Mouse (Mus musculus) adrenal gland, adult 2 months (tissue): ENCODE results near the gene Lurap1. TPM values are rescaled to one million over a fixed set of nuclear protein-coding genes. Genes with fewer than 3 reads are reported as not detected.

Experiments
- DNase-seq: peaks from one replicate; pipeline ENCODE4 v3.0.0; 2021
- long read RNA-seq: library from polyadenylated mRNA; stranded (forward); transcript quantifications from one replicate; pipeline ENCODE4 v2.0.0, GENCODE M21; 2021
- polyA plus RNA-seq: library from polyadenylated mRNA; depleted of rRNA; stranded (reverse); fragments of >200 nt; gene quantifications from 2 replicates; pipeline ENCODE4 v1.2.3, GENCODE M21; 2012; rRNA removed
- total RNA-seq, 2 experiments: library from RNA; stranded (reverse); gene quantifications; 2 replicates each; pipeline ENCODE4 v1.2.3; 2021

The Lurap1 gene
- 10 to 100 TPM in 1 of 2 experiments, 1 to 10 TPM in 1; 5.2 to 16.2 TPM for total RNA-seq
- 1.8 and 2.5 TPM in 2 replicates for polyA plus RNA-seq
- long read RNA-seq, full-length matches to known transcripts = 3 of 7 reads
- long read RNA-seq, partial matches to known transcripts = 0 of 7 reads
- long read RNA-seq, other reads (novel, unspliced or antisense) = 4 of 7 reads

DNA sequence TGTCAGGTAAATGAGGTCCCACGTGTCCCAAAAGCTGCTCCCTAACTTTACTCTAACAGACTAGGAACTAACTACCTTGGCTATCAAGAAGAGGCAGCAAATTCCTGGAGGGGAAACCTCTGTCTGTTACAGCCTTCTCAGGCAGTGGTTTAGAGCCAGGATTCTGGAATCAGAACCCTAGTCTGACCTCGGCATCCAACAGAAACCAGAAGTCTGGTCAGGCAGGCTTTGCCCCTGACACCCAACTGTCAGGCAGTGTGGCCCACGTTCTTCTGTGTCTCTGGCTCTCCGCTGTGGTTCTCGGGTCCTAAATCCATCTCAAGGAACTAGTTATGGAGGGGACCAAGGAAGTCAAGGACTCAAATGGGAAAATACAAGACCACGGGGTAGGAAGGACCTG lies at the start of gene Lurap1:
Gene Lurap1 (minus strand): TSS at position 101 of the 400 bp plus-strand sequence.
- no peak for DNase-seq

DNA sequence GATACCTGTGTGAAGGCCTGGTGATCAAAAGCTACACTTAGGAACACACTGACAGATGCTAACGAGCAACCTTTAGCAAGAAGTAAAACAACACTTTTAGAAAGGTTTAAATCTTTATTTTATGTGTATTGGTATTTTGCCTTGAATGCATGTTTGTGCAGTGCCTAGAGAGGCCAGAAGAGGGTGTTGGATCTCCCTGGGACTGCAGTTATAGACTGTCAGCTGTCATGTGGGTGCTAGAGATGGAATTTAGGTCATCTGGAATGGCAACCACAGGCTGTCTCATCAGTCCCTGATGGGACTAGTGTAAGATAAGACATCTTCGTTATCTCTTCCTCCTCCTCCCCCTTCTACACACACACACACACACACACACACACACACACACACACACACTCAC lies 47.3 kb upstream of the Lurap1 start:
- no peak for DNase-seq

DNA sequence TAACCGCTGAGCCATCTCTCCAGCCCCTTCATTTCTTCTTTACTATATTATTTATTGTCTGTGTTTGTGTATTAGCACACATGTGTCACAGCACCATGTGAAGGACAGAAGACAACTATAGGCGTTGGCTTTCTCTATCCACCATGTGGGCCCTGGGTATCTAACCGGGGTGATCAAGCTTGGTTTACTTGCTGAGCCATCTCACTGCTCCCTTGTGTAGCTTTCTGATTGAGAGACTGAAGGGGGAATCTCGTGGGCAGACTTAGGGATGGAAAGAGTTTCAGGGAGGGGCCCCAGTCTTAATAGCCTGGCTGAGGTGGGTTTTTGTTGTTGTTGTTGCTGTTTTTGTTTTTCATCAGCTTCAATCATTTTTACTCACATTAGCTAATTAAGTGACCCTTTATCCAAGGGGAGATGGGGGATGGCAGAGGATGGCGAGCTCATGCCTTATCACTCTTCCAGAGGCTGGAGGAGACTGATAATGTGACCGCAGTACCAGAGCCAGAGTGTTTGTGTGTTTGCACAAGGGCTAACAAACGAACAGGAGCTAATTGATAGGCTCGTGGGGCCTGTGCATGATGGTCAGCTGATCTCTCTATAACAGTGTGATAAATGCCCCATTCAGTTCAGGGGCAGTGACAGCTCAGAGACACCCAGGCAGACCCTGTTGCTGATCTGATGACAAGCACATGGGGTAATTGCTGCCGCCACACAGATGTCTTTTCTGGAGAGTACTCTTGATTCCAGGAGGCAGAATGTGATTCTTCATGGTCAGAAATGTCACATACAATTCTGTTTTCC lies 42.6 kb upstream of the Lurap1 start:
- no peak for DNase-seq

DNA sequence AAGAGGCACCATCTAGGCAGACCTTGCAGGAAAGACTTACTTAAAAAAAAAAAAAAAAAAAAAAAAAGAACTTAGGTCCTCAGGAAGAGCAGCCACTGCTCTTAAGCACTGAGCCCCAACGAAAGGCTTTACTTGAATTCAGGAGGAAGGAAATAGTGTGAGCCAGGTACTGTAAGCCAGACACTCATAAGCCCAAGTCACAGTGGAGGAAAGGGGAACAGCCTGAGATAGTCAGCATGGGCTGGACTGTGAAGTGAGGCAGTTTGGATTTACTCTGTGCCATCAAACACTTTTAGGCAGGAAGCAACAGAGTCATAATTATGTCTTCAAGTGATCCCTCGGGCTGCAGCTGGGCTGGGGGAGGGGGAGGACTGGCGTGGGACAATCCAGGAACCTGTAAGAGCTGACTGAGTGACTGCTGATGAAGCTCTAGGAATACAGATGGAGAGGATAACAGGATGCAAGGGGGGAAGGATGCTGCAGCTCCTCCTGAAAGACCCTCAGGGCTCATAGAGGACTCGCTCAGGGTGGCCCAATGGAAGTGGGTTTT lies 41.2 kb upstream of the Lurap1 start:
- no peak for DNase-seq

DNA sequence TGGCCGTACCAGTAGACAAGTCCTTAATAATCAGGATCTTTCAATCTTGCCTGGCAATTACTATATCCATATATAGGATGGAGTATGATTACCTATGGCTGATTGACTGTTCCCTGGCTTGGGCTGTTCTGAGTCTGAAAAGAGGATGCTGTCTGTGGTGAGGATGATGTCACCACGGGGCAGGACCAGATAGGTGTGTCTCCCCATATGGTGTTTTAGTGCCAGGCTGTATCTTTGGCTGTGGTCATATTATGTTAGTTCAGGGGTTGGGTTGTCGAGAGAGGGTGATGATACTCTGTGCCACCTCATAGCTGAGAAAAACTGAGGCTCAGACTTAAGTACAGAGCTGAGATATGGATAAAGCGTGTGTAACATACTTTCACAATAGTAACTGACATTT lies 33.9 kb upstream of the Lurap1 start:
- no peak for DNase-seq

DNA sequence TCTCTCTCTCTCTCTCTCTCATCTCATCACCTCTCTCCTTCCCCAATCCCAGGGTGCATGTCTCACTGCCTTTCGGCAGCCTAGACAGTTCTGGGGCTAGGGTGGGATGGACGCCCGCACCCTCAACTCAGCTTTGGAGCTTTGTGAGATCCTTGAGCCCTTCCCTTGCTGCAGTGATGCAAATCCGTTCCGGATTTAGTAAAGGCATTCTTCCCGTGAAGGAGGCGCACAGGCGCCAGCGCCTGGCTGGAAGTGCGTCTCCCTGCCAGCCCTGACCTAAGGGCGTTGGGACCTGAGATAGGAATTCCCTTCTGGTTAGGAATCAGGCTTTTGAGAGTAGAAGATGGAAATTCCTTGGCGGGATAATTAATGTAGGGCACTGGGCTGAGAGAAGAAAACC lies 31.6 kb upstream of the Lurap1 start:
- peak; percentile 43 for DNase-seq

DNA sequence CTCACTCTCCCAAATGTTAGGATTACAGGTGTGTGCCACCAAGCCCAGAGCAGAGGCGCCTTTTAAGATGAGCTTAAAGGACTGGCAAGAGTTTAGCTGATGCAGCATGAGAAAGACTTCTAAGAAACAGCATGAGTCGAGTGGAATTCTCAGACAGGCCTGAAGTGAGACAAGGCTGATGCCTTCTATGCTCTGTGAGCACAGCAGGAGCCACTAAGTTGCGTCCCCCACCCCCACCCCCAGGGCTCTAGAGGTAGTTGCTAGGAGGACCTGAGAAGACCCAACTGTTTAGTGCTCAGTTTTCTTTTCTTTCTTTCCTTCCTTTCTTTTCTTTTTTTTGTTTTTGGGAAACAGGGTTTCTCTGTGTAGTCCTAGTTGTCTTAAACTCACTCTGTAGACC lies 30.9 kb upstream of the Lurap1 start:
- no peak for DNase-seq

DNA sequence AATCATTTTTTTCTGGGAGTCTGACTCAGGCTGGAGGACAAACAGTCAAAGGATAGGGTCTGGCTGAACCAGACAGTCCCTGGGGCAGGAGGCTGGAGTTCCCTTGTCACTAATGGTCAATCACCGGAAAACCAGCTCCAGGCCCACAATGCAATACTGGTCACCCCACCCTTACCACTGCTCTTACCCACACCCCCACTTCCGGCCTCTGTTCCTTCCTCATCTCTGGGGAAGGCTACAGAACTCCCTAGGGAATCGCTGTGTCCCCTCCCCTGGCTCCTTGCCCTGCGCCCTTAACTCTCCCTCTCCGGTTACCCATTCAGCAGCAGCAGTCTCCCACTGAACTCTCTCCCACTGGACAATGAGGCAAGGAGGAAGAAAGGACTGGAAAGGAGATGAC lies 26.0 kb upstream of the Lurap1 start:
- peak; percentile 76 for DNase-seq

DNA sequence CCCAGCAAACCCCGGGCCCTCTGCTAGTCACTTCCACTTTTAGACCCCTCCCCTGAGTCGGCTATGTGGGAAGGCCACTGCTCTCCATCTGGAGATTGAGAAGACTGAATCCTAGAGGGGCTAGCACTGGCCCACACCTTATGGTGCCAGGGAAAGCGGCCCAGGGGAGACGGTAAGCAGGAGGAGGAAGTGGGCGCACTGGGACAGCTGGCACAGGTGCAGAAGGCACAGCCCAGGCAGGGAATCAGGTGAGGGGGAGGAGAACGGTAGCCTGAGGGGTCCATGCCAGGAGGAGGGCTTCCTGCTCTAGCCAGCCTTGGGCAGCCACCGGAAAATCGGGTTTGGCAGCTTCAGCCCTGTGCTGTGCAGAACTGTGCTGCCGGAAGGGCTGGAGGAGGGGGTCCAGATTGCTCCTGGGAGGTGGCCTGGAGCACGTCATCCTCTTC lies 25.4 kb upstream of the Lurap1 start:
- peak; percentile 50 for DNase-seq

DNA sequence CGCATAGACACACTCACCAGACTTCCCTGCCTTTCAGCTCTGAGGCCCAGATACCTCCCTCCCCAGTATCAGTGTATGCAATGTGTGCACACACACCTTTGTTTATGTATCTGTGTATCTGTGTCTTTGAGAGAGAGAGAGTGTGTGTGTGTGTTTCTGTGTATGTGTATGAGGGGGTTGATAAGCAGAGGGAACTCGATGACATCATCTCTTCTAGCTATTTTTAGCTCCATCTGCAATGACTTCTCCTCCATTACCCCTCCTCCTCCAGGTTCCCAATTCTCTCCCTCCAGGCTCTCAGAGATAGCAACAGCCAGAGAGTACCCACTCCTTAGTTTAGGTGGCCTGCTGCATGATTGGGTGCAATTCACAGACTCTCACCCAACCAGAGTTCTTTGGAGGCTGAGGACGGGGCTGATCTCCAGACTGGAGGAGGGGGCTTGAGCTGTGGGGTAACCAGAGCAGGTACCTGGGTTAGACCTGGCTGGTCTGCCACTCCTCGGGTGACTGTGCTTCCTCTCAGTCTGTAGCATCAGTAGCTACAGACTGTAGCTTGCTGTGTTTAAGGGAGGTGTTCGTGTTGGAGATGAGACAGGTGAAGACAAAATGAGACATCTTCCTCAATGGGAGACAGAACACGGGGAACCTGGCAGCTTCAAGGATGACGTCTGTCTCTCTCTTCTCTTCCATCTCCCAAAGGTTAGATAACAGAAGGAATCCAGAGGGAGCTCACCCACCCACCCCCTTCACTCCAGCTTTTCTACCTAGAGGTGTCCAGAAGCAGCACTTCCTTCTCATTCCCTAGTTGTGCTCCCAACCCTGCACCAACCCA lies 24.8 kb upstream of the Lurap1 start:
- DNase-seq = no peak

DNA sequence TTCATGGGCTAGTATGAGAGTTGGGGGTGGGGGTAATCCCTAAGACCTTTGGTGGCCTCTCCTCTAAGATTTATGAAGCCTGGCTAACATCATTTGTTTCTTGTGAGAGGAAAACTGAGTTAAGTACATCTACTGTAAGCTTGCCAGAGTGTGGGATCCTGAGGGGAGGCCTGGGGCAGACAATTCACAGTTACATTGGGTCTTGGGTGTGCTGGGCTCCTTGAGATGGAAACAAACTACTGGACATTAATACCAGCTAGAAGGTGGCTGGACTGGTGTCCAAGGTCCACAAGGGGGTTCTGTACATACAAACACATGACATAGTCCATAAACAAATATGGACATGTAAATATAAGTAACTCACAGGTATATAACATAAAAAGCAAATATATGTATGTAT lies 24.0 kb upstream of the Lurap1 start:
- no peak for DNase-seq

DNA sequence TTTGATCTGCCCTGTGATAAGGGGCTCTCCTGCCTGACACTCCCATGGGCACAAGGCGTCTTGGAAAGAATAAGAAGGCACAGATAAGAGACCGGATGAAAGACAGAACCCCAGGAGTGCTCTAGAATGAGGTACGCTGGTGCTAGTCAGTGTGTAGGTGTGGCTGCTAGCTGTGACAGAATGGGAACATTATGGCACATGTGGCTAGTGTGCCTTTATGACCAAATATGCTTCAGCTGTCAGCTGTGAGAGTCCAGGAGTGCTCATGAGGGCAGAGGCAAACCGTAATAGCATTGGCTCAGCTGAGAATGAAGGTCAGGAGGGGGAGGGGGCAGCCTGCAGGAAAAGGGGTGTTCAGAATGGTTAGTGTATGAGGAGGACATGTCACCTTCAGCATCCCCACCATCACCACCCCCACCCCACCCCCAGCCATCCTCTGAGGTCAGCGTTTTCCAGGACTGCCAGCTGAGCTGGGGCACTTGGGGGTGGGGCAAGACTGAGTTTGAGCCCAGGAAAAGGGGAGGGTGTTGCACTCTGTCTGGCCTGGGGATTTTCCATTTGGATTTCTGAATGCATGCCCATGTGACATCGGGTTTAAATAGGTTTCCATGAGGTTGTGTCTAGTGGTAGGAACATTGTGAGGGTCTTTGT lies 23.5 kb upstream of the Lurap1 start:
- peak; percentile 58 for DNase-seq

DNA sequence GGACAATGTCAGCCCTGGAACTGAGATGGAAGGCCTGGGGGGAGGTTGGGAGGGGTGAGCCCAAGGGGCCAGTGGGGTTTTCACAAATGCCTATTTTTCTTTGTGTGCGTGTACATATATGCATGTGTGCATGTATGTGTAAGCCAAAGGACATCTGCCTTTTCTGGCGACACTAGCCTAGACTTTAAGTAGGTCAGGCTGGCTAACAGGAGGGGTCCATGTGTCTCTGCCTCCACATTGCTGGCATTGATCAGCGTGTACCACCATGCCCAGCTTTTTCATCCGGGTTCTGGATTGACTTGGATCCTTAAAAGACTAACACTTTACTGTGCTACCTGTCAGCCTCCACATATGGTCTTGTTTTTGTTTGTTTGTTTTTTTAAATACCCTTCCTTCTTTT lies 22.6 kb upstream of the Lurap1 start:
- DNase-seq = no peak

DNA sequence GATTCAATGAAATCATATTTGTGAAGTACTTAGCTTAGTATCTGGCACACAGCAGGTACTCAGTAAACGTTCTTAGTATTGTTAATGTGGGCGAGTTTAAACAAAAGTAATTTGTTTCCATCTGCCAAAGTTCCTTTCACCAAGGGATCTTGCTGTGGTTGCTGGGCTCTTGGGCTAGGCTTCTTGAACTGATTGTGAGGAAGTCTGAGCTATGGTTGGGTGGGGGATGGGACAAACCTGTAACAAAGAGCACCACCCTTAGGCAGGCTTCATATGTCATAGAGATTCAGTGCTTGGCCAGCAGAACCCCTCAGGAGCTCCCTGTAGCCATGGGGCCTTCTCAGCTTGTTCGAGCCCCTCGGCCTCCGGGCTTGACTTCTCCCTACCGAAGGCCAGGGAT lies 21.9 kb upstream of the Lurap1 start, which contains the start of the genes 1700042G07Rik and Gm49337:
Gene 1700042G07Rik (plus strand): TSS at position 301 of the 400 bp plus-strand sequence.
Gene Gm49337 (plus strand): TSS at position 313 of the 400 bp plus-strand sequence.
- DNase-seq = no peak

DNA sequence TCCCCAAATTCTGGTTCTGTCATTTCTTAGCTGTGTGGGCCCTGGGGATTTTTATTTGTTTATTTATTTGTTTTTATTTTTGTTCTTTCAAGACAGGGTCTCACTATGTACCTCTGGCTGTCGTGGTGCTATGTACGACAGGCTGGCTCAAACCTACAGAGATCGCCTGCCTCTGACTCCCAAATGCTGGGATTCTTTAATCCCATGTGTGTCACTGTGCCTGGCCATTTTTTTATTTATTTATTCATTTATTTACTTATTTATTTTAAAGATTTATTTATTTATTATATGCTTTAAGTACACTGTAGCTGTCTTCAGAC lies 18.2 kb upstream of the Lurap1 start:
- no peak for DNase-seq

DNA sequence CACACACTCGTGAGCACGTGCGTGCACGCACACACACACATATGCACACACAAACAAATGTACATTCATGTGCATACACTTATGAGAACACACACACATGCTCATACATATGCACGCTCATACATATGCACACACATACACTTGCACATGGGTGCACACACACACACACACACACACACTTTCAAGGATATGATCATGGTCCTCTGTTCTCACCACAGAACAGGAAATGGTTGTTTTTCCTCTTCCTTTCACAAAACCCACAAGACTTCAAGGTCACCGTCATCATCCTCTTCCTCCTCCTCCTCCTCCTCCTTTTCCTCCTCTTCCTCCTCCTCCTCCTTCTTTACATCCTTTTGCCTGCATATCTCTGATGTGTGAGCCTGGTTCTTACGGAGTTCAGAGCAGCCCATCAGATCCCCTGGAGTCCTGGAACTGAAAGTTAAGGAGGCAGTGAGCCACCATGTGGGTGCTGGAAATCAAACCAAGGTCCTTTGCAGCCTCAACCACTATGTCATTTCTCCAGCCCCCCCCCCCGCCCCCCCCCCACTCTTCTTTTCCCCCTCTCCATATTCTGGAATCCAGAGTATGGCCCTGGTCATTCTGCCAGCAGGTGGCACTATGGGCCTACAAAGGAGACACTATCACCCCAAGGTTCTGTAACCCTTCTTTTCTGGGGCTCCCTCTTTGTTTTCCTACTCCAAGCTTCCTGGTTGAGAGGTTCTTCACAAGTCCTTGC lies 17.6 kb upstream of the Lurap1 start:
- DNase-seq = peak; percentile 72

DNA sequence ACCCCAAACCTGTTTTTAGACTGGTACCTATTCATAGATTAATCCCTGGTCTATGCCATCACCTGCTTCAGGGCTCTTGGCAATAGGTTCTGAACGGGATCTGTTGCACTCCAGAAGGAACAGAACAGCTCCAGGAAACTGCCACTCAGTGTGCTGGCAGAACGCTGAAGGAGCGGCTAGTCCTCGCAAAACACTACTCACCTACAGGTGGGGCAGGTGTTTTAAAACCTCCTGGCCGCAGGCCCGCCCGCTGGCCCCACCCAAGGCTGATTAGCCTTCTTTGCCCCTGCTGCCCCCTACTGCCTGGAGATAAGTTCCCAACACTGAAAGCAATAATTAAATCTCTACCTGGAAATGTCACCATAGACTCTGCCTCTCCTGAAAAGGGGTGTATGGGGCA lies 16.3 kb upstream of the Lurap1 start, which contains the start of gene Tspan1:
Gene Tspan1 (minus strand): TSS at position 198 of the 400 bp plus-strand sequence.
- no peak for DNase-seq

DNA sequence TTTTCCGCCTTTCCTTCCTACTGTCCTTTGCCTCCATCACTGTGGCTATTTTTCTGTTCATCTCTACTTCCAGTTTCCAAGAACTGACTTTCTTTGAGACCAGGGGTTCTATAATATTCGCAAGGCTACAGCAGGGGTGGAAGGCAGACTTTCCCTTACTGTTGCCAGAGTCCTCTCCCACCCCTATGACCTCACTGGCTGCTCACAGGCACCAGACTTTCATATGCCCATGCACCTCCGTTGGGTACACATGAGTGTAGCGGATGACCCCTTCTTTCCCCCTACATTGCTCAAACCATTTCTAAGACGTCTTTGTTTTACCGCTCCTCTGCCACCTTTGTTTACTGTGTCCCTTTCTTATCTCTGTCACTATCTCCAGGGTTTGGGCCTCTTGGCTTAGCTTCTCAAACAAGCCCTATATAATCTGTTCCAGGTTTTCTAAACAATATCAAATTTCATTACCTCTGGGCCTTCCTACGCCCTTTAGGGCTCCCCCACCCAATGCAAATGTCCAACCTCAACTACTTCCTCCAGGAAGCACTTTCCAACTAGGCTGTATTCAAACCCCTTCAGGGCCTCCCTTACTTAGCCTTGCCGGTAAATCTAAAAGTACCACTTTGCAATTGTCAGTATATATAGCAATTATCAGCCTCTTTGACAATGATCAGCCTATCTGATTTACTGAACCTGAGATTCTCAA lies 14.7 kb upstream of the Lurap1 start:
- DNase-seq = no peak

DNA sequence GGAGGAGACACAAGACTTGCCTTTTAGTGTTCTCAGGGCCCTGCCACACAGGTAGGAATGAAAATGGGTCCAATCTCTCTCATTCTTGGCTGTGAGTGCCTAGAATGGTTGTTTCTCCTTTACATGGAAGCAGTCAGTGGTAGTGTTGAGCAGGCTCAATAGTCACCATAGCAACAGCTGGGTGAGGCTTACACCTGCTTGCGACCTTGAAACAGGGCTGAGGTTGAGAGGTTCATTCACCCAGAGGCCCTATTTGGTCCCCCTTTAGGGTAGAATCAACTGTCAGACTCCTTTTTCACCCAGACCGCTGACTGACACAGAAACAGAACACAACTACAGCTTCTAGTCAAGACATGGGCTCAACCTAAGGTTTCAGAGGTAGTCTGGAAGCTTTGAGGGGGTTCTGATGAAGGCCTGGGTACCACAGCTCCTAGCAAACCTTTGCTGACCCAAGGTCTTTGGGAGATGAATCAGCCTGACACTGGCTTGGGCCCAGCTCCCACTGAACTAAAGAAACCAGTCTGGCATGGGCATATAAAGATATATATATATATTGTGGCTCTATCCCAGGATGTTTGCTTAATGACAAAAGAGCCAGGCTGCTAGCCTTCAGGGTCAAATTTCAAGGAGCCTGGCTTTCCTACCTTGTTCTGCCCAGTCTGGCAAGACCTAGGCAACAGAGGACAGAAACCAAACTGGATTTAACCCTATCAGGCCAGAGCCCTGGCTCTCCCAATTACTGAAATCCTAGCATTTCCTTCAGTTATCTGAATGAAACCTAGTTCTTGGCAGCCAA lies 13.8 kb upstream of the Lurap1 start:
- no peak for DNase-seq

DNA sequence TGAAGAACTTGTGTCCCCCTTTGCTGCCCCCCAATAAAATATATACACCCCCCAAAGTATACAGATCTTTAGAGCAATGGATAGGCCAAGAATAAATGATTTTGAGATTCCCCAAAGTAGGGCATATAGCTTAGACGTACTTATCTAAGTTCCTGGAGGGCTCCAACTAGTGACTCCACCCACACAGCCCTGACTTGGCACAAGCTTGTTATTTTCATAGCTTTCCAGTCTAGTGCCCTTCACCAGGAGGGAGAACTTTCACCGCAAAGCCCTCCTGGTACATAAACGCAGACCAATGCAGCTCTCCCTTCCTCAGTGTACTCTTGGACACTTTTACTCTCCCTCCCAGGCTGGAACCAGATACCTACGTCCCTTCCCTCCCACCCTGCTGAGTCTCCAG lies 11.0 kb upstream of the Lurap1 start:
- no peak for DNase-seq
